In the genomic region with DNA sequence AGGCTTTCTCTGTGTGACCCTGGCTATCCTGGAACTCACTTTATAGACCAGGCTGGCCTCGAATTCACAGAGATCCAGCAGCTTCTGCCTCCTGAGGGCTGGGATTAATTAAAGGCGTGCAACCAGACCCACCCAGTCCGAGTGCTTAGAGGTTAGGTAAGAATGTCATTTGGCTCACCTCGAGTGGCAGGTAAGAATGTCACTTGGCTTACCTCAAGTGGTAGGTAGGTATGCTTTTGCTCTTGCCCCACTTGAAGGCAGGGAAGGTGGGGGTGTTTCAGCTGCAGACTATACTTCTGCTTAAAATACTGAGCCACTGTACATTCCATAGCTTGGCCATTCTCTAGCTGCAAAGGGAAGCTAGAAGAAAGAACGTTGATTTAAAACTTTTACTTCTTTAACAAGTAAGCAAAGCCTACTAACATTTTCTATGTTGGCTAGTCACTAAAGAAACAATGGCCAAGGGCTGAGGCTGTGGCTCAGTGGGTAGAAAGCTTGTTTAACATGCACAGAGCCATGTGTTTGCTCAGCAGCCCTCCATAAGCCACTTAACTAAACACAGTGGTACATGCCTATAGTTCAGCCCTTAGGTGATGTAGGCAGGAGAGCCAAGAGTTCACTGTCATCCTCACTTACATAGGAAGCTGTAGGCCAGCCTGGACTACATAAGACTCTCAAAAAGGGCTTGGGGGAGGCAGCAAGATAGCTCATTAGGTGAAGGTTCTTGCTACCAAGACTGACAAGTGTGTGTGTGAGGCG, we compare ENCODE assay signal across 21 mouse cellular contexts.
"Had no signal": no experiment of that assay in that cellular context is flagged by ENCODE, and none has a peak within 500 bp of the region (broad histone marks: within the 10 kb centered on the region; RNA-seq: fewer than 3 reads in every experiment).

No protein-coding gene starts in this region.

- DNase-seq: kidney, adult 2 months; kidney, postnatal 25 days; layer of hippocampus, adult 9-11 months; left cerebral cortex, postnatal 4 days; liver, postnatal 0 days; right cerebral cortex, adult 18-20 months; right cerebral cortex, postnatal 14 days; right cerebral cortex, postnatal 4 days; thymus, postnatal 25 days had no signal

- H3K36me3 ChIP-seq: stomach, embryonic 15.5 days had no signal

- H3K4me3 ChIP-seq: layer of hippocampus, adult 2 months; limb, embryonic 12.5 days; limb, embryonic 15.5 days; midbrain, embryonic 15.5 days; neural tube, embryonic 12.5 days; neural tube, embryonic 15.5 days; stomach, embryonic 15.5 days had no signal

- H3K9me3 ChIP-seq: limb, embryonic 12.5 days; limb, embryonic 15.5 days; midbrain, embryonic 15.5 days; neural tube, embryonic 12.5 days; neural tube, embryonic 15.5 days; stomach, embryonic 15.5 days had no signal

- H3K27me3 ChIP-seq: limb, embryonic 12.5 days; limb, embryonic 15.5 days; midbrain, embryonic 15.5 days; neural tube, embryonic 12.5 days; neural tube, embryonic 15.5 days; stomach, embryonic 15.5 days had no signal

- ATAC-seq: intestine, postnatal 0 days; liver, postnatal 0 days; midbrain, embryonic 15.5 days had no signal

- H3K9ac ChIP-seq: limb, embryonic 12.5 days; limb, embryonic 15.5 days; liver, embryonic 14.5 days; liver, postnatal 0 days; midbrain, embryonic 15.5 days; neural tube, embryonic 12.5 days; neural tube, embryonic 15.5 days; stomach, embryonic 15.5 days had no signal

- H3K27ac ChIP-seq: kidney, postnatal 0 days; layer of hippocampus, adult 2 months; limb, embryonic 12.5 days; limb, embryonic 15.5 days; liver, embryonic 14.5 days; midbrain, embryonic 15.5 days; neural tube, embryonic 12.5 days; neural tube, embryonic 15.5 days; stomach, embryonic 15.5 days had no signal

- H3K4me2 ChIP-seq: limb, embryonic 12.5 days; limb, embryonic 15.5 days; liver, embryonic 11.5 days; midbrain, embryonic 11.5 days; midbrain, embryonic 15.5 days; neural tube, embryonic 12.5 days; neural tube, embryonic 15.5 days; stomach, embryonic 15.5 days had no signal

- H3K4me1 ChIP-seq: limb, embryonic 12.5 days; limb, embryonic 15.5 days; midbrain, embryonic 15.5 days; neural tube, embryonic 12.5 days; neural tube, embryonic 15.5 days; stomach, embryonic 15.5 days had no signal
